Mouse (Mus musculus) cerebellum, postnatal 36 days (tissue): ENCODE measurements around the gene Dnajb14.
"Not testable (repeated sequence)": the region's sequence is repeated elsewhere in the genome, so short reads cannot be mapped to it uniquely, and the experiment has no call there.

ENCODE experiments used
- DNase-seq, 2 experiments: peaks; one replicate each; pipeline ENCODE4 v3.0.0; 2021 to 2022; ENCODE audit warnings: mixed read lengths in 2 of 2

Gene Dnajb14

DNA sequence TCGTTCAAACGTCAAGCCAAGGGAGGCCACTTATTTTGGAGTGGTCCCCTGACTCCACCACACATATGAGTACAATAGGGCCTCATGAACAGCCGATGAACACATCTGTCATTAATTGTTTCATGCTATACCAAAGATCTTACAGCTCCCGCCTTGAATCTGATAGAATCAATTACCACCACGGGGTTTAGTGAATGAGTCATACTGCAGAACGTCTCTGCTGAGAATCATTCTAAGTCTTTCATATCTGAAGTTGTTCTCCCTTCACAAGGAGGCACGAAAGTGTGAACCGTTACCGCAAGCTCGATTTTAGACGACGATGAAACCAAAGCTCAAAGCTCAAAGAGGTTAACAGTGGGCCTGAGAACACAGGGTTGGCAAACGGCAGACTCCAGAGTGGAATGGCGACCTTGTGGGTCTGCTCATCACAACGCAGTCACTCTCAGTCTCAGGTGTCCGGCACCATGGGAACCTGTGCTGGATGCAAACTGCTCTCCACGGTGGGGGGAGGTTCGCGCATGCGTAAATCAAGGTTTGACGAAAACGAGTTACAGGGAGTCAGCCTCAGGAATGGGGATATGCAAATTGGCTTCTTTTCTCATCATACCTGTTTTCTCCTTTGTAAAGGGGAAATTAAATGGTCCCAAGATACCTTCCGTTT lies 86.9 kb downstream of the Dnajb14 start:
- DNase-seq, result no peak

DNA sequence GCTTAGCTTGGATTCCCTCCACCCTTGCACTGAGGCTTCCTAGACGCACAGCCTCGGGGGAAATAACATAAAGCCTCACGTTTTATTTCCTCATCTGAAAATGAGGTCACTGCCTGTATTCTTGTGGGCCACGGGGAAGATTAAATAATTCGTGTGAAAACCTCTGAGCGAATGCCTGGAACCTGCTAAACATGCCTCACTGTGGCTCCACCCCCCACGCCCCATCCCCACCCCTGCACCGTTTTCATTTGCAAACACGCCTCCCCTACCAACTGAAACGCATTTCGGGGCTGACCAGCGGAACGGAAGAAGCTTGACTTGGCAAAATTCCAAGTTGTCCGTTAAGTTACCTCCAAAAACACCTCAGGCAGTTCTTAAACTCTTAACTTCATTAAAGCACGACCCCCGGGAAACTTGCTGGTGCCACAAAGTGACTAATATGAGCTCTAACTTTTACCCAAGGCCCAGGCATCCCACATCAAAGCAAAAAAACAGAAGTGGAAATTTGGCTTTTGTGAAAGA lies 88.1 kb downstream of the Dnajb14 start:
- no peak for DNase-seq

DNA sequence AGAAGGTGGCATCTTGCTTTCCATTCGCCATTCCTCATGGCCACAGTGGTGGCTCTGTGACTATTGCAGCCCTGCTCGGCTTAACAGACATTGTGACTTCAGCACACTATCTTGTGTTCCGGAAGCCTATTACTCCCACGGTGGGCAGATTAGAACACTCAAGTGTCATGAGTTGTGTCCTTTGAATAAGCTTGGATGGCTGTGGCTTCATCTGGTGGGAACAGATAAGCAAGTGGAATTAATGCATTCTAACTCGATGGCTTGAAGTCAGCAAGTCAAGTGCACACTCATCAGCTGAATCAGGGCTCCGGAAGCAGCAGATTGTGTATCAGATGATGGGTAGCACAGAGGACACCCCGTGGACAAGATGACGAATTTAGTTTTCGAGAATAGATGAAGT lies 90.4 kb downstream of the Dnajb14 start:
- DNase-seq, result no peak

DNA sequence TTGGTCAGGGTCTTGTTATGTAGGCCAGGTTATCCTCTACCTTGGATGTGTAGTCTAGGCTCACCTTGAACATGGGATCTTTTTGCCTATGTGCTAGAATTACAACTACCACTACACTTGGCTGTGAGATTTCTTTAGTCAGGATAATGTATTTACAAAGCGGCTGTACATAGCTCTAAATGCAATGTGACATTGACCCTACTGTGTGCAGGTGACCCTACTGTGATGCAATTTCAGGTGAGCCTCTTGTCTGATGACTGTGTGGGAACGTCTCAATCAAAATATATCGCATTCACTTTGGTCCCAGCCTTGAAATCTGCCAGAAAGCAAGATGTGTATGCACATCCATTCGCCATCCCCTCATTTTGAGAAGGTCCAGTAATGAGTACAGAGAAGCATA lies 90.9 kb downstream of the Dnajb14 start:
- no peak for DNase-seq

DNA sequence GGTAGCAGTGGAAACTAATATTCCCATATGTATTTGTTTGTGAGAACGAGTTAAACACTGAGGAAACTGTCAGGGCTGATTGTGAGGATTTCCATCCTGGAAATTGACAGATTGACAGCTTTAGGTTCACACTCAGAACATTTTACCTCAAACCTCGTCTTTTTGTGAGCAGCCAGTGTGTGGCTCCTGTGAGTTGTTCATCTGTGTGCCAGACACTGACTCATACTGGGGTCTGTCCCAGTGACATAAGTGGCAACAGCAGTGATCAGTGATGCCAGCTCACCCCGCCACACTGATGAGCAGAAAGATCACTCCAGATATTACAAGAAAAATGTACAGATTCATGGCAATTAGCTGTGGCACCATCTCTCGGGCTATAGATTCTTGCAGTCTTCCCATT lies 92.0 kb downstream of the Dnajb14 start:
- DNase-seq, result peak; percentile 14 to 22

DNA sequence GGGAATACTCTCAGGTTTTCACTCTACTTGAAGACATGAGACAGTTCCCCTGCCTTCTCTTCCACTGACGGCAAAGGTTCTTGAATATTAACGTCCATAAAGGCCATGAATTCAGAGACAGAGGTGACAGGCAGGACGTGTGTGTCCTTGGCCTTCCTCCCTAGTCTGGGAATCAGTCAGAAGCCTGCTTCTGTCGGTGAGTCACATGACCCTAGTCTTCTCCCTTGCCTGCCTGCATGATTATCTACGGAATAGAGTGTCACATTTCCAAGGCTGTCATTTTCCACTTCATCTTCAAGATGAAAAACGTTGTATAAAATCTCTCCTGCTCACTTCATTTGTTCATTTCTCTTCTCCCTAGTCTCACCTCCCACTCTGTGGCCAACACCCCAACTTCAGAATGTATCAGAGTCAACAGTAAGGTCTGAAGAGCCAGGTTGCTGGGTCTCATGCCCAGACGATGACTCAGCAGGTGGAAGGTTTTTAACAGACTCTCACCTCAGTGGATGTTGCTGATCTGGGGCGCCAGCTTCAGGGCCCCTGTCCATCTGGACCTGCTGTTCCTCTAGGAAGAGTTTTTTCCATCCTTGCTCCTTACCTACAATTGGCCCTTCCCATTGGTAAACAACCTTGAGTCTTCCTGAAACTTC lies 94.4 kb downstream of the Dnajb14 start:
- DNase-seq, result peak; percentile 56 to 63

DNA sequence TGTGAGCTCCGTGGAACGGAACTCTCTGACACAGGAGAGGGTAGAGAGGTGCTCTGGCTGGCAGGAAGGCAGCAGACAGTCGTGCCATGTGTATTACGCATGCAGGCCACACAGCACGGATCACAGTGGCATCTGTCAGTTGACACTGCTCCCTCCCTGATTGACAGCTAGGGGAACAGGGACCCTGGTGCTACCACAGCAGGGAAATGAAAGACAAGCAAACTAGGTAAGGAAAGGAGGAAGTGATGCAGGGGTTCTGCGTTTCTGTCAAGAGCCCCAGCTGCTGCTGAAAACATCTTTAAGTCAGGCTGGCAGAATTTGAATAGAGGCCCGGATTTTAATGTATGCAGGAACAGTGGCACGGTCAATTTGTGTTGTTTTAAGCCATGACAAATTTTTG lies 96.0 kb downstream of the Dnajb14 start:
- no peak for DNase-seq

DNA sequence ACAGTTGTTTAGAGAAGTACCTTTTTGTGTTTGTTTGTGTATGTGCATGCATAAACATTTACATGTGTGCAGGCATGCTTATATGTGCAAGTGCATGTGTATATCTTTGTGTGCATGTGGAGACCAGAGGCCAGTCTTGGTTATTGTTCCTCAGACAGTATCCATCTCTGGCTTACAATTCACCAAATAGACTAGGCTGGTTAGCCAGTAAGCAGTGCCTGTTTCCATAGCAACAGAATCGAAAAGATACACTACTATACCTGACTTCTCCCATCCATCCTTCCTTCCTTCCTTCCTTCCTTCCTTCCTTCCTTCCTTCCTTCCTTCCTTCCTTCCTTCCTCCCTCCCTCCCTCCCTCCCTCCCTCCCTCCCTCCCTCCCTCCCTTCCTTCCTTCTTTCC lies 96.5 kb downstream of the Dnajb14 start:
- DNase-seq, result not testable (repeated sequence)
